ENCODE assay signal across 8 mouse cellular contexts in the genomic region with DNA sequence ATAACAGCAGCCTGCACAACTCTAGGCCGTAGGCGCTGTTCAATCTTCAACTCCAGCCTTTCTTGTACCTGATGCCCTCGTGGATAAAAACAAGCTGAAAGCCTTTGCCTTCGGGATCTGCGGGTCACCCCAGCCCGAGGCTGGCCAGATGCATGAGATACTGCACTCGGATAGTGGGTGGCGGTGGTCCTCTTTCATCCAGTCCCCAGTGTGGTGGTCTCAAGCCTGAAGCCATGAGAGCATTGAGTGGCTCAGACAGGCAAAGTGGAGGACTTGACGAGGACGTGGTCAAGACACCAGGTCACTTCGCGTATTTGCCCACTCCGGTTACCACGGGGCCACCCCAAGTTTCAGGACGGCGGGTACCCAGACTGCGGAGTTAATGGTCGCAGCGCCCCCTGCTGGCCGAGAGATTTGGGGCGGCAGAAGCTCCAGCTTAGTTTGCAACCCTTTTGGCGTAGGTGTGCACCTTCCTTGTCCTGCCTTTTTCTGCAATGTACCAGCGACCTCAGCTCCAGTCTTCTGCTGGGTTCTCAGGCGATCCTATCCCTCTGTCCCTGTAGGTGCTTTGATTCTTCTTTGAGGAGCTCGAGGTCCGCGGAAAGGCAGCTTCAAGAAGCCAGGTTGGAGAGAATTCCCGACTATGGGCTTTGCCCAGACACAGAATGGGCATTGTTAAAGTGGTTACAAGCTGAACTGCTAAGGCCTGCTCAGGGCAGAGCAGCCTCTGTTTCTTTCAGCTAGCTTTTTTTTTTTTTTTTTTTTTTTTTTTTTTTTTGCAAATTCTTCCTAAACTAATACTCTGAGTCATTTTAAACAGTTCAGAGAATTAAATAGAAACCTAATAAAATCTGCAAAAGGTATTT. TPM values are rescaled to one million over a fixed set of nuclear protein-coding genes. Genes with fewer than 3 reads are reported as not detected.
DNase-seq lines count a peak whose midpoint lies in the region; ATAC-seq and TF ChIP-seq lines count a peak whose summit lies in the region.

No protein-coding gene starts in this region.

- no peaks in the 10 kb centered on the region for H3K9me3 ChIP-seq in intestine, postnatal 0 days (ENCODE audit: control insufficient read depth)
- H3K9me3 ChIP-seq in limb, embryonic 15.5 days: no peaks in the 10 kb centered on the region
- no peaks in the 10 kb centered on the region for H3K9me3 ChIP-seq in midbrain, embryonic 16.5 days (replicated peaks; ENCODE audit: control insufficient read depth, low read length, poor library complexity, severe bottlenecking)

- no peak overlapping the region for H3K27ac ChIP-seq in intestine, postnatal 0 days (ENCODE audit: low read depth, low read length)
- no peak overlapping the region for H3K27ac ChIP-seq in limb, embryonic 15.5 days
- H3K27ac ChIP-seq in midbrain, embryonic 16.5 days (ENCODE audit: low read length): no peak overlapping the region

- no peaks in the 10 kb centered on the region for H3K4me1 ChIP-seq in intestine, postnatal 0 days (replicated peaks; ENCODE audit: control insufficient read depth, insufficient read depth, low read length)
- H3K4me1 ChIP-seq in limb, embryonic 15.5 days: peaks cover 8% of the 10 kb centered on the region
- H3K4me1 ChIP-seq in midbrain, embryonic 16.5 days (ENCODE audit: control insufficient read depth, insufficient read depth, low read length): 0 out of 2 replicates have a peak, but pooled peaks cover 2% of the 10 kb centered on the region

- peak overlapping the region; percentile 45 for H3K4me2 ChIP-seq in intestine, postnatal 0 days (replicated peaks; ENCODE audit: low read depth)
- H3K4me2 ChIP-seq in limb, embryonic 15.5 days: peak overlapping the region; percentile 31
- H3K4me2 ChIP-seq in midbrain, embryonic 16.5 days (ENCODE audit: low read length): peak overlapping the region; percentile 17; the same call in 1 of the 2 replicates

- ATAC-seq in intestine, postnatal 0 days: peak; percentile 52
- peak; percentile 21; the same call in 1 of the 2 replicates for ATAC-seq in limb, embryonic 15.5 days (ENCODE audit: insufficient number of reproducible peaks, low FRiP score, low TSS enrichment, low read depth)
- ATAC-seq in midbrain, embryonic 16.5 days: no peak

- no peak overlapping the region for H3K9ac ChIP-seq in intestine, postnatal 0 days (ENCODE audit: low read depth, low read length)
- H3K9ac ChIP-seq in limb, embryonic 15.5 days: no peak overlapping the region
- H3K9ac ChIP-seq in midbrain, embryonic 16.5 days (ENCODE audit: low read depth, low read length): peak overlapping the region; percentile 20; the same call in 1 of the 2 replicates

- H3K27me3 ChIP-seq in intestine, postnatal 0 days (replicated peaks; ENCODE audit: control insufficient read depth, insufficient read depth, low read length): no peaks in the 10 kb centered on the region
- no peaks in the 10 kb centered on the region for H3K27me3 ChIP-seq in limb, embryonic 15.5 days
- H3K27me3 ChIP-seq in midbrain, embryonic 16.5 days (ENCODE audit: control insufficient read depth, insufficient read depth, low read depth, low read length): no peaks in the 10 kb centered on the region

- H3K4me3 ChIP-seq in intestine, postnatal 0 days (ENCODE audit: low read depth, low read length): no peak overlapping the region
- no peak overlapping the region for H3K4me3 ChIP-seq in limb, embryonic 15.5 days
- H3K4me3 ChIP-seq in midbrain, embryonic 16.5 days (ENCODE audit: low read depth, low read length): no peak overlapping the region

- TF ChIP-seq CTCF in intestine, postnatal 0 days (IDR thresholded peaks at IDR 0.05; ENCODE audit: low read depth): peak; percentile 96

- DNase-seq in left cerebral cortex, adult 18-20 months (ENCODE audit: low spot score in 2 of 2): peak; percentile 77 to 87
- DNase-seq in left cerebral cortex, adult 11 months (ENCODE audit: low spot score): no peak
- peak; percentile 86 for DNase-seq in embryo, embryonic 10 days (ENCODE audit: low spot score)
- DNase-seq in gastrocnemius, postnatal 36 days: peak; percentile 78 to 80
- DNase-seq in spleen, postnatal 14 days (ENCODE audit: low spot score in 2 of 2): peak; percentile 61 to 75

- no peaks in the 10 kb centered on the region for H3K36me3 ChIP-seq in intestine, postnatal 0 days (ENCODE audit: control insufficient read depth, insufficient read depth)
- no peaks in the 10 kb centered on the region for H3K36me3 ChIP-seq in limb, embryonic 15.5 days
- no peaks in the 10 kb centered on the region for H3K36me3 ChIP-seq in midbrain, embryonic 16.5 days (ENCODE audit: control insufficient read depth, insufficient read depth, low read length)

- WGBS in intestine, postnatal 0 days: 14% methylated on average over 28 of the region's 28 CpGs
- WGBS in limb, embryonic 15.5 days: 13% methylated on average over 28 of the region's 28 CpGs
- WGBS in midbrain, embryonic 16.5 days: 10% methylated on average over 28 of the region's 28 CpGs

- intact Hi-C loops in gastrocnemius, postnatal 36 days (cut with DNase I): loop anchor here (1.0 to 2.0 kb wide), 2 partner anchors 44 to 48 kb away; no protein-coding TSS in a partner anchor

RNA-seq across cellular contexts. Expression of gene Pim3, which starts 14.4 kb away (rescaled TPM):
- total RNA-seq in left cerebral cortex, adult 18-20 months (2021): 10 to 100 TPM; 36.3 to 45.9 TPM
- 10 to 100 TPM; 22.1 to 32.2 TPM for total RNA-seq in gastrocnemius, postnatal 36 days (2021)
- 28.0 and 36.8 TPM in 2 replicates for polyA plus RNA-seq in intestine, postnatal 0 days (2015; fragmentation: Nextera tagmentation; extraction: Ambion mirVana)
- 52.9 and 61.4 TPM in 2 replicates for polyA plus RNA-seq in limb, embryonic 15.5 days (2015; fragmentation: Nextera tagmentation; extraction: Ambion mirVana)
- 64.7 and 67.5 TPM in 2 replicates for polyA plus RNA-seq in midbrain, embryonic 16.5 days (2015; fragmentation: Nextera tagmentation; extraction: Ambion mirVana)

RNA-seq across cellular contexts. Expression of gene Creld2, which starts 56.9 kb away (rescaled TPM):
- 10 to 100 TPM; 26.6 to 33.3 TPM for total RNA-seq in left cerebral cortex, adult 18-20 months (2021)
- 1 to 10 TPM; 6.6 to 8.9 TPM for total RNA-seq in gastrocnemius, postnatal 36 days (2021)
- 67.8 and 67.9 TPM in 2 replicates for polyA plus RNA-seq in intestine, postnatal 0 days (2015; fragmentation: Nextera tagmentation; extraction: Ambion mirVana)
- polyA plus RNA-seq in limb, embryonic 15.5 days (2015; fragmentation: Nextera tagmentation; extraction: Ambion mirVana): 94.5 and 99.0 TPM in 2 replicates
- 60.6 and 66.4 TPM in 2 replicates for polyA plus RNA-seq in midbrain, embryonic 16.5 days (2015; fragmentation: Nextera tagmentation; extraction: Ambion mirVana)

RNA-seq across cellular contexts. Expression of gene Alg12, which starts 57.3 kb away (rescaled TPM):
- total RNA-seq in left cerebral cortex, adult 18-20 months (2021): 10 to 100 TPM; 13.0 to 13.6 TPM
- total RNA-seq in gastrocnemius, postnatal 36 days (2021): 1 to 10 TPM; 3.6 to 3.7 TPM
- polyA plus RNA-seq in intestine, postnatal 0 days (2015; fragmentation: Nextera tagmentation; extraction: Ambion mirVana): 7.3 and 8.4 TPM in 2 replicates
- 12.0 and 12.3 TPM in 2 replicates for polyA plus RNA-seq in limb, embryonic 15.5 days (2015; fragmentation: Nextera tagmentation; extraction: Ambion mirVana)
- polyA plus RNA-seq in midbrain, embryonic 16.5 days (2015; fragmentation: Nextera tagmentation; extraction: Ambion mirVana): 7.8 and 9.4 TPM in 2 replicates
